Mouse (Mus musculus) forebrain, embryonic 11.5 days (tissue): ENCODE results near the gene Prdm16. TPM values are rescaled to one million over a fixed set of nuclear protein-coding genes. Genes with fewer than 3 reads are reported as not detected.

Source experiments
- ATAC-seq: fragments of 200-750 bp; cut with Nextera tagmentation; replicated peaks from 2 replicates; pipeline ENCODE4 v1.8.0; 2017; ENCODE audit warnings: moderate TSS enrichment; ENCODE audit not compliant: low FRiP score
- DNase-seq: peaks from one replicate; pipeline ENCODE4 v3.0.0-alpha.2; 2017; ENCODE audit warnings: low spot score
- H3K27ac ChIP-seq: fragments of 300-500 bp; sonication (generic); 2 replicates; pipeline ENCODE4 v1.5.1; 2014; ENCODE audit warnings: low read depth, low read length
- H3K27me3 ChIP-seq: fragments of 300-500 bp; sonication (generic); 2 replicates; pipeline ENCODE4 v1.6.1; 2014; ENCODE audit warnings: mild to moderate bottlenecking, low read length, mixed read lengths; ENCODE audit not compliant: control insufficient read depth, insufficient read depth
- H3K36me3 ChIP-seq: fragments of 300-500 bp; sonication (generic); 2 replicates; pipeline ENCODE4 v1.6.1; 2014; ENCODE audit warnings: mild to moderate bottlenecking, low read length, moderate library complexity, mixed read lengths; ENCODE audit not compliant: control insufficient read depth, insufficient read depth
- H3K4me1 ChIP-seq: fragments of 300-500 bp; sonication (generic); replicated peaks from 2 replicates; pipeline ENCODE4 v1.6.1; 2014; ENCODE audit warnings: low read length, mixed read lengths; ENCODE audit not compliant: control insufficient read depth, insufficient read depth
- H3K4me2 ChIP-seq: fragments of 300-500 bp; sonication (generic); 2 replicates; pipeline ENCODE4 v1.6.1; 2014; ENCODE audit warnings: low read depth, mild to moderate bottlenecking, low read length, moderate library complexity, mixed read lengths; ENCODE audit not compliant: severe bottlenecking
- H3K4me3 ChIP-seq: fragments of 300-500 bp; sonication (generic); 2 replicates; pipeline ENCODE4 v1.5.1; 2014; ENCODE audit warnings: low read depth, low read length
- H3K9ac ChIP-seq: fragments of 300-500 bp; sonication (generic); 2 replicates; pipeline ENCODE4 v1.6.1; 2014; ENCODE audit warnings: low read length
- H3K9me3 ChIP-seq: fragments of 300-500 bp; sonication (generic); 2 replicates; pipeline ENCODE4 v1.6.1; 2016; ENCODE audit warnings: low read length, mixed read lengths; ENCODE audit not compliant: control insufficient read depth
- WGBS: fragments of 180-500 bp; shearing (Covaris S2); extraction: QIAGEN DNeasy Blood & Tissue Kit; methylation state at CpG from one replicate; pipeline ENCODE4 v1.1.7; 2014; 5-methylcytosine and 5-hydroxymethylcytosine counted together
- polyA plus RNA-seq: library from polyadenylated mRNA; unstranded; fragments of >200 nt; fragmentation: Nextera tagmentation; extraction: Ambion mirVana; gene quantifications from 2 replicates; pipeline ENCODE4 v1.2.1, GENCODE M21; 2014

Prdm16 gene
- polyA plus RNA-seq, 1 experiment from 2014 or later: 49.3 TPM

GRCm38 (mm10) chr4:154473571-154474307, 162.9 kb downstream of the Prdm16 start:
- ATAC-seq (peak; percentile 34; the same call in 1 of the 2 replicates), DNase-seq (no peak)
- peaks cover 38% of the 10 kb centered on the region for H3K4me1 ChIP-seq
- H3K9ac ChIP-seq: no peak overlapping the region; the same call in 1 of the 2 replicates
- H3K4me3 ChIP-seq: no peak overlapping the region
- H3K27me3 ChIP-seq: peaks cover 26% of the 10 kb centered on the region
- H3K4me2 ChIP-seq: peak overlapping the region; percentile 15; the same call in 1 of the 2 replicates
- H3K27ac ChIP-seq: 0 out of 2 replicates have a peak overlapping the region, but pooled peaks have one; percentile 57
- no peaks in the 10 kb centered on the region for H3K9me3 ChIP-seq
- 10% methylated on average over 25 of the region's 25 CpGs for WGBS
- H3K36me3 ChIP-seq: no peaks in the 10 kb centered on the region

- DNase-seq (no peak), ATAC-seq (peak; percentile 16; the same call in 1 of the 2 replicates)
- 18% methylated on average over 8 of the region's 8 CpGs for WGBS
- no peak overlapping the region for H3K4me3 ChIP-seq
- peak overlapping the region; percentile 15; the same call in 1 of the 2 replicates for H3K4me2 ChIP-seq
- peaks cover 38% of the 10 kb centered on the region for H3K4me1 ChIP-seq
- peaks cover 24% of the 10 kb centered on the region for H3K27me3 ChIP-seq
- H3K36me3 ChIP-seq: no peaks in the 10 kb centered on the region
- peak overlapping the region; percentile 57 for H3K27ac ChIP-seq
- peak overlapping the region; percentile 41; the same call in 1 of the 2 replicates for H3K9ac ChIP-seq
- H3K9me3 ChIP-seq: no peaks in the 10 kb centered on the region
Measured at GRCm38 (mm10) chr4:154472569-154472968, 164.1 kb downstream of the Prdm16 start.

- Histone ChIP-seq H3K4me1 (peaks cover 38% of the 10 kb centered on the region), H3K27ac (peak overlapping the region; percentile 60; the same call in 1 of the 2 replicates), H3K9ac (peak overlapping the region; percentile 20; the same call in 1 of the 2 replicates), H3K4me2 (peak overlapping the region; percentile 35), H3K4me3 (no peak overlapping the region), H3K9me3 (no peaks in the 10 kb centered on the region), H3K36me3 (no peaks in the 10 kb centered on the region), H3K27me3 (peaks cover 23% of the 10 kb centered on the region)
- DNase-seq: peak; percentile 65
- WGBS: 4% methylated on average over 17 of the region's 17 CpGs
- ATAC-seq: peak; percentile 73
Measured at GRCm38 (mm10) chr4:154471447-154472101, 165.1 kb downstream of the Prdm16 start.

GRCm38 (mm10) chr4:154466305-154466704, 170.4 kb downstream of the Prdm16 start:
- no peak overlapping the region for H3K9ac ChIP-seq
- H3K4me2 ChIP-seq: no peak overlapping the region
- ATAC-seq (no peak), DNase-seq (peak; percentile 75)
- H3K9me3 ChIP-seq: no peaks in the 10 kb centered on the region
- H3K36me3 ChIP-seq: no peaks in the 10 kb centered on the region
- no peak overlapping the region for H3K4me3 ChIP-seq
- peaks cover 20% of the 10 kb centered on the region for H3K27me3 ChIP-seq
- peaks cover 9% of the 10 kb centered on the region; the same call in 1 of the 2 replicates for H3K4me1 ChIP-seq
- WGBS: 41% methylated on average over 5 of the region's 5 CpGs
- H3K27ac ChIP-seq: no peak overlapping the region

- no peak overlapping the region for H3K27ac ChIP-seq
- H3K4me2 ChIP-seq: no peak overlapping the region
- H3K27me3 ChIP-seq: peaks cover 24% of the 10 kb centered on the region
- no peaks in the 10 kb centered on the region for H3K9me3 ChIP-seq
- peaks cover 3% of the 10 kb centered on the region; the same call in 1 of the 2 replicates for H3K4me1 ChIP-seq
- no peaks in the 10 kb centered on the region for H3K36me3 ChIP-seq
- no peak overlapping the region for H3K9ac ChIP-seq
- WGBS: 56% methylated on average over 9 of the region's 9 CpGs
- H3K4me3 ChIP-seq: no peak overlapping the region
- DNase-seq (no peak), ATAC-seq (no peak)
Measured at GRCm38 (mm10) chr4:154465123-154465522, 171.6 kb downstream of the Prdm16 start.

GRCm38 (mm10) chr4:154460021-154460420, 176.7 kb downstream of the Prdm16 start:
- H3K27ac ChIP-seq: no peak overlapping the region
- H3K9ac ChIP-seq: no peak overlapping the region
- H3K9me3 ChIP-seq: no peaks in the 10 kb centered on the region
- peaks cover 10% of the 10 kb centered on the region; the same call in 1 of the 2 replicates for H3K4me1 ChIP-seq
- H3K4me2 ChIP-seq: no peak overlapping the region
- no peaks in the 10 kb centered on the region for H3K36me3 ChIP-seq
- DNase-seq (no peak), ATAC-seq (no peak)
- H3K4me3 ChIP-seq: no peak overlapping the region
- H3K27me3 ChIP-seq: peaks cover 29% of the 10 kb centered on the region
- 31% methylated on average over 13 of the region's 13 CpGs for WGBS

GRCm38 (mm10) chr4:154457756-154458155, 178.9 kb downstream of the Prdm16 start:
- peaks cover 6% of the 10 kb centered on the region; the same call in 1 of the 2 replicates for H3K4me1 ChIP-seq
- WGBS: 88% methylated on average over 3 of the region's 3 CpGs
- no peak for ATAC-seq

GRCm38 (mm10) chr4:154456265-154456822, 180.3 kb downstream of the Prdm16 start:
- ATAC-seq (no peak), DNase-seq (no peak)
- Histone ChIP-seq H3K9me3 (no peaks in the 10 kb centered on the region), H3K36me3 (no peaks in the 10 kb centered on the region), H3K9ac (no peak overlapping the region), H3K4me3 (no peak overlapping the region), H3K4me1 (peaks cover 6% of the 10 kb centered on the region; the same call in 1 of the 2 replicates), H3K27ac (no peak overlapping the region), H3K27me3 (peaks cover 19% of the 10 kb centered on the region), H3K4me2 (no peak overlapping the region)
- 24% methylated on average over 11 of the region's 11 CpGs for WGBS

More at GRCm38 (mm10) chr4:154457756-154458155, 178.9 kb downstream of the Prdm16 start:
- DNase-seq: no peak
- H3K4me2 ChIP-seq: no peak overlapping the region
- no peaks in the 10 kb centered on the region for H3K9me3 ChIP-seq
- no peak overlapping the region for H3K4me3 ChIP-seq
- no peak overlapping the region for H3K9ac ChIP-seq
- no peaks in the 10 kb centered on the region for H3K36me3 ChIP-seq
- peaks cover 24% of the 10 kb centered on the region for H3K27me3 ChIP-seq
- H3K27ac ChIP-seq: no peak overlapping the region
